Mouse (Mus musculus) inflammation-experienced regulatory T-cells, adult 6 months (primary cell): ENCODE data around the gene Saxo2. TPM values are rescaled to one million over a fixed set of nuclear protein-coding genes. Genes with fewer than 3 reads are reported as not detected.

Experiments
- ATAC-seq: one replicate; pipeline ENCODE4 v1.8.0; 2017
- polyA plus RNA-seq, 3 experiments: library from polyadenylated mRNA; unstranded; fragments of 100-300 nt; shearing (Covaris generic); gene quantifications; one replicate each; pipeline ENCODE4 v1.2.1; 2017

Gene Saxo2
- not detected for polyA plus RNA-seq

- ATAC-seq: peak; percentile 98
Measured at GRCm38 (mm10) chr7:82648353-82649080, at the start of gene Saxo2, which contains the start of gene Efl1. Saxo2 (minus strand) TSS chr7:82648528. Efl1 (plus strand) TSS chr7:82648614.

GRCm38 (mm10) chr7:82697668-82698067 lies 49.3 kb upstream of the Saxo2 start:
- peak; percentile 46 for ATAC-seq

- ATAC-seq: peak; percentile 83
Measured at GRCm38 (mm10) chr7:82691021-82691738, 42.9 kb upstream of the Saxo2 start.

- ATAC-seq: no peak
Measured at GRCm38 (mm10) chr7:82688736-82689135, 40.4 kb upstream of the Saxo2 start.

GRCm38 (mm10) chr7:82679901-82680300 lies 31.6 kb upstream of the Saxo2 start:
- no peak for ATAC-seq

GRCm38 (mm10) chr7:82676834-82677233 lies 28.5 kb upstream of the Saxo2 start:
- ATAC-seq: no peak

- ATAC-seq: no peak
Measured at GRCm38 (mm10) chr7:82676001-82676400, 27.7 kb upstream of the Saxo2 start.

GRCm38 (mm10) chr7:82664604-82665003 lies 16.3 kb upstream of the Saxo2 start:
- no peak for ATAC-seq

GRCm38 (mm10) chr7:82649081-82649445 lies 735 bp upstream of the Saxo2 start:
- peak; percentile 50 for ATAC-seq

GRCm38 (mm10) chr7:82647909-82648308 lies 419 bp downstream of the Saxo2 start:
- ATAC-seq: no peak

- no peak for ATAC-seq
Measured at GRCm38 (mm10) chr7:82647183-82647582, 1.1 kb downstream of the Saxo2 start.

- no peak for ATAC-seq
Measured at GRCm38 (mm10) chr7:82625342-82625741, 23.0 kb downstream of the Saxo2 start.

GRCm38 (mm10) chr7:82609629-82610028 lies 38.7 kb downstream of the Saxo2 start:
- no peak for ATAC-seq

- no peak for ATAC-seq
Measured at GRCm38 (mm10) chr7:82605425-82605824, 42.9 kb downstream of the Saxo2 start.

- ATAC-seq: no peak
Measured at GRCm38 (mm10) chr7:82602008-82602407, 46.3 kb downstream of the Saxo2 start.

- ATAC-seq: no peak
Measured at GRCm38 (mm10) chr7:82590931-82591330, 57.4 kb downstream of the Saxo2 start.

Other genes with a start within 250 kb of the Saxo2 start
- gene Efl1, start 86 bp upstream of the Saxo2 start, polyA plus RNA-seq: 10 to 100 TPM; 33.2 to 48.4 (median 42.7) TPM
- gene Mex3b, start 218.8 kb upstream of the Saxo2 start, polyA plus RNA-seq: 1 to 10 TPM; 1.5 to 1.8 (median 1.7) TPM